Comparison of ENCODE assay signal across 9 mouse cellular contexts in the genomic region with DNA sequence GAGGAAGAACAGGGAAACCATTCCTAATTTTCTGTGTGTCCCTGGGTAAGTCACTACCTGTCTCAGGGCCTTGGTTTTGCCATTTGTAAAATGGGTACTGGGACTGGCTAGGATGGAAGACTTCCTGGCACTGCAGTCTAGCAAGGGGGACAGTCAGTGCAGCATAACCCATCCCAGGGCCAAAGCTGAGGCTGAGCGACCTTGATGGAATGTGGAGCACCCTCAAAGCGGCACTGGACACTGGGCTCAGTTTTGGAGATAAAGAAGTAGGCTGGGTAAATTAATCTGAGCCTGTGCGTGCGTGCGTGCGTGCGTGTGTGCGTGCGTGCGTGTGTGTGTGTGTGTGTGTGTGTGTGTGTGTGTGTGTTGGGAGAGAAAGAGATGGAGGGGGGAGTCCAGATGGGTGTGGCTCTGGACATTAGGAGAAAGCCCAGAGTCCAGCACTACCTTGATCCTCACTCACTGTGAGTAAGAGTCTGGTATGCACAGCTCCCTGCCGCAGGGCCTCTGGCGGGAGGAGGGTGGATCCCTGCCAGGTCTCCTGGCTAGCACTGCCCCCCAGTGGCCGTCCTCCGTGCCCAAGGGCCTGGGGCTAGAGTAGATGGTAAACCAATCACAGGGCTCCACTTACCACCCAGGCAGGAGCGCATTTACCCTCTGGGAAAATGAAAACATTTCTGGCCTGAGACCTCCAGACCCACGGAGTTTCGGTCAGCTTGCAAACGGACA.
DNase-seq lines count a peak whose midpoint lies in the region; ATAC-seq and TF ChIP-seq lines count a peak whose summit lies in the region.
"Had no signal": no experiment of that assay in that cellular context is flagged by ENCODE, and none has a peak within 500 bp of the region (broad histone marks: within the 10 kb centered on the region; RNA-seq: fewer than 3 reads in every experiment).

No protein-coding gene starts in this region.

- no peak overlapping the region for H3K27ac ChIP-seq in spleen, adult 2 months (ENCODE audit: insufficient read depth, low read length)
- H3K27ac ChIP-seq in forebrain, embryonic 14.5 days (ENCODE audit: low read depth, low read length), result no peak overlapping the region
- H3K27ac ChIP-seq in heart, postnatal 0 days (ENCODE audit: low read depth), result no peak overlapping the region
- no peak overlapping the region for H3K27ac ChIP-seq in lung, embryonic 15.5 days

- no peak overlapping the region for H3K4me3 ChIP-seq in spleen, adult 2 months (ENCODE audit: extremely low read depth, insufficient read depth, insufficient read length)
- no peak overlapping the region for H3K4me3 ChIP-seq in forebrain, embryonic 14.5 days (ENCODE audit: low read depth, low read length)
- no peak overlapping the region for H3K4me3 ChIP-seq in heart, postnatal 0 days (ENCODE audit: low read depth, low read length)
- no peak overlapping the region for H3K4me3 ChIP-seq in lung, embryonic 15.5 days
- H3K4me3 ChIP-seq: megakaryocyte, embryonic 14.5 days had no signal

- no peak overlapping the region for H3K4me2 ChIP-seq in forebrain, embryonic 14.5 days (ENCODE audit: low read length)
- no peak overlapping the region for H3K4me2 ChIP-seq in heart, postnatal 0 days (ENCODE audit: low read depth, low read length)
- H3K4me2 ChIP-seq in lung, embryonic 15.5 days, result no peak overlapping the region

- no peaks in the 10 kb centered on the region for H3K36me3 ChIP-seq in spleen, adult 2 months (ENCODE audit: control insufficient read depth, insufficient read depth, low read length)
- H3K36me3 ChIP-seq in forebrain, embryonic 14.5 days (ENCODE audit: control insufficient read depth, insufficient read depth, low read length), result no peaks in the 10 kb centered on the region
- H3K36me3 ChIP-seq in heart, postnatal 0 days (replicated peaks; ENCODE audit: control insufficient read depth, insufficient read depth, low read length), result no peaks in the 10 kb centered on the region
- H3K36me3 ChIP-seq in lung, embryonic 15.5 days, result no peaks in the 10 kb centered on the region

- no peaks in the 10 kb centered on the region for H3K4me1 ChIP-seq in spleen, adult 2 months (ENCODE audit: control insufficient read depth, insufficient read depth, insufficient read length)
- H3K4me1 ChIP-seq in forebrain, embryonic 14.5 days (ENCODE audit: control insufficient read depth, insufficient read depth, low read length), result no peaks in the 10 kb centered on the region
- no peaks in the 10 kb centered on the region for H3K4me1 ChIP-seq in heart, postnatal 0 days (ENCODE audit: control insufficient read depth, insufficient read depth)
- H3K4me1 ChIP-seq in lung, embryonic 15.5 days, result peaks cover 11% of the 10 kb centered on the region; the same call in 1 of the 2 replicates

- 0 out of 2 replicates have a peak, but pooled peaks have one; percentile 1 for TF ChIP-seq CTCF in spleen, adult 2 months (IDR thresholded peaks at IDR 0.05; ENCODE audit: extremely low read depth, insufficient read depth, insufficient read length, insufficient replicate concordance)
- peak; percentile 76 for TF ChIP-seq CTCF in heart, postnatal 0 days (IDR thresholded peaks at IDR 0.05; ENCODE audit: low read depth)

- H3K27me3 ChIP-seq in spleen, adult 2 months (ENCODE audit: control insufficient read depth, insufficient read depth, low read length), result no peaks in the 10 kb centered on the region
- H3K27me3 ChIP-seq in forebrain, embryonic 14.5 days (replicated peaks; ENCODE audit: control insufficient read depth, insufficient read depth, low read length), result no peaks in the 10 kb centered on the region
- H3K27me3 ChIP-seq in heart, postnatal 0 days (ENCODE audit: control insufficient read depth, insufficient read depth, low read length), result no peaks in the 10 kb centered on the region
- H3K27me3 ChIP-seq in lung, embryonic 15.5 days, result no peaks in the 10 kb centered on the region

- TF ChIP-seq POLR2A in spleen, adult 2 months (IDR thresholded peaks at IDR 0.05; ENCODE audit: low read depth, low read length), result no peak

- peak; percentile 94 for ATAC-seq in forebrain, embryonic 14.5 days
- peak; percentile 86 for ATAC-seq in heart, postnatal 0 days (ENCODE audit: insufficient read depth, low read depth)
- peak; percentile 86 for ATAC-seq in lung, embryonic 15.5 days (ENCODE audit: borderline replicate concordance, extremely low read depth, low FRiP score, low TSS enrichment)

- peak overlapping the region; percentile 8; the same call in 1 of the 2 replicates for H3K9ac ChIP-seq in forebrain, embryonic 14.5 days (ENCODE audit: low read length)
- H3K9ac ChIP-seq in heart, postnatal 0 days (replicated peaks; ENCODE audit: low read depth, low read length), result no peak overlapping the region
- no peak overlapping the region for H3K9ac ChIP-seq in lung, embryonic 15.5 days

- WGBS in spleen, adult 2 months, result 58% methylated on average over 18 of the region's 18 CpGs
- WGBS in forebrain, embryonic 14.5 days, result 39% methylated on average over 18 of the region's 18 CpGs
- WGBS in heart, postnatal 0 days, result 41% methylated on average over 18 of the region's 18 CpGs
- 40% methylated on average over 18 of the region's 18 CpGs for WGBS in lung, embryonic 15.5 days

- no peak for DNase-seq in spleen, adult 2 months (ENCODE audit: low read depth in 1 of 2, low spot score in 2 of 2)
- DNase-seq in spleen, adult 12 weeks (ENCODE audit: low spot score), result no peak
- DNase-seq in forebrain, embryonic 14.5 days (ENCODE audit: low spot score), result peak; percentile 77
- DNase-seq in heart, postnatal 0 days (ENCODE audit: low spot score), result peak; percentile 59
- DNase-seq in kidney, postnatal 25 days, result peak; percentile 74 to 80
- DNase-seq in retina, adult 2 months (ENCODE audit: low read depth, low spot score), result peak; percentile 8
- peak; percentile 43 for DNase-seq in urinary bladder, postnatal 10 days (ENCODE audit: low spot score)

- TF ChIP-seq EP300 in heart, postnatal 0 days (IDR thresholded peaks at IDR 0.05; ENCODE audit: low read depth), result no peak

- no peaks in the 10 kb centered on the region for H3K9me3 ChIP-seq in forebrain, embryonic 14.5 days (replicated peaks; ENCODE audit: control insufficient read depth, low read length)
- H3K9me3 ChIP-seq in heart, postnatal 0 days (replicated peaks; ENCODE audit: control insufficient read depth, low read length), result no peaks in the 10 kb centered on the region
- H3K9me3 ChIP-seq in lung, embryonic 15.5 days, result no peaks in the 10 kb centered on the region
- H3K9me3 ChIP-seq: megakaryocyte, embryonic 14.5 days had no signal

Comparison
In these comparisons a context has a peak if more than half of its experiments do, and no peak if none do; other contexts are left out.
1. DNase-seq: peak in forebrain, embryonic 14.5 days (single experiment), heart, postnatal 0 days (single experiment), kidney, postnatal 25 days (2 of 2), retina, adult 2 months (single experiment) and urinary bladder, postnatal 10 days (single experiment); none in spleen, adult 2 months (0 of 2) and spleen, adult 12 weeks (single experiment).
2. Peak in every context shown above with its lines, with median percentiles within 50 percentile points of each other: ATAC-seq.